In genomic region chr15:99578802-99579485, GRCm38 (mm10) we compare ENCODE assay signal across 18 mouse cellular contexts. TPM values are rescaled to one million over a fixed set of nuclear protein-coding genes. Genes with fewer than 3 reads are reported as not detected.
DNase-seq lines count a peak whose midpoint lies in the region; ATAC-seq and TF ChIP-seq lines count a peak whose summit lies in the region.
"Had no signal": no experiment of that assay in that cellular context is flagged by ENCODE, and none has a peak within 500 bp of the region (broad histone marks: within the 10 kb centered on the region; RNA-seq: fewer than 3 reads in every experiment).

Gene Aqp2 (plus strand): TSS chr15:99579055.

- 76% methylated on average over 26 of the region's 26 CpGs for whole genome bisulfite sequencing in hindbrain, embryonic 16.5 days
- WGBS in hindbrain, embryonic 11.5 days = 83% methylated on average over 23 of the region's 26 CpGs
- WGBS in cerebellum, adult 2 months = 25% methylated on average over 25 of the region's 26 CpGs
- WGBS in kidney, postnatal 0 days = 76% methylated on average over 26 of the region's 26 CpGs
- WGBS in lung, postnatal 0 days = 76% methylated on average over 24 of the region's 26 CpGs

- no peak for TF ChIP-seq POLR2A in cerebellum, adult 2 months (IDR thresholded peaks at IDR 0.05; ENCODE audit: borderline replicate concordance, insufficient read depth, low read length)

- H3K27ac ChIP-seq in hindbrain, embryonic 16.5 days (ENCODE audit: low read depth, low read length) = no peak within 1 kb of the TSS
- no peak within 1 kb of the TSS for H3K27ac ChIP-seq in hindbrain, embryonic 11.5 days (ENCODE audit: low read depth, low read length)
- H3K27ac ChIP-seq in cerebellum, adult 2 months (ENCODE audit: insufficient read depth, low read length) = no peak within 1 kb of the TSS
- peak within 1 kb of the TSS; percentile 52; the same call in 1 of the 2 replicates for H3K27ac ChIP-seq in kidney, postnatal 0 days
- H3K27ac ChIP-seq in lung, postnatal 0 days (ENCODE audit: low read length) = no peak within 1 kb of the TSS
- H3K27ac ChIP-seq: left cerebral cortex, adult 2 months; limb, embryonic 15.5 days; lung, embryonic 15.5 days; stomach, embryonic 15.5 days had no signal

- no peak within 1 kb of the TSS for H3K4me3 ChIP-seq in hindbrain, embryonic 16.5 days (ENCODE audit: low read length)
- H3K4me3 ChIP-seq in hindbrain, embryonic 11.5 days (ENCODE audit: low read depth, low read length) = no peak within 1 kb of the TSS
- H3K4me3 ChIP-seq in cerebellum, adult 2 months (replicated peaks; ENCODE audit: insufficient read depth, low read depth, low read length) = no peak within 1 kb of the TSS
- peak within 1 kb of the TSS; percentile 17 for H3K4me3 ChIP-seq in kidney, postnatal 0 days (replicated peaks; ENCODE audit: low read depth, low read length)
- H3K4me3 ChIP-seq in lung, postnatal 0 days (ENCODE audit: low read depth, low read length) = no peak within 1 kb of the TSS
- H3K4me3 ChIP-seq: left cerebral cortex, adult 2 months; limb, embryonic 15.5 days; lung, embryonic 15.5 days; megakaryocyte, embryonic 14.5 days; stomach, embryonic 15.5 days had no signal

- TF ChIP-seq CTCF in cerebellum, adult 2 months (IDR thresholded peaks at IDR 0.05; ENCODE audit: borderline replicate concordance, insufficient read depth, low read depth, low read length) = no peak
- no peak for TF ChIP-seq CTCF in kidney, postnatal 0 days (IDR thresholded peaks at IDR 0.05; ENCODE audit: low read depth)
- TF ChIP-seq CTCF in lung, postnatal 0 days (IDR thresholded peaks at IDR 0.05) = no peak

- no peaks in the 10 kb centered on the region for H3K9me3 ChIP-seq in hindbrain, embryonic 16.5 days (ENCODE audit: control insufficient read depth, low read length)
- H3K9me3 ChIP-seq in hindbrain, embryonic 11.5 days (ENCODE audit: control insufficient read depth, low read length) = no peaks in the 10 kb centered on the region
- H3K9me3 ChIP-seq in kidney, postnatal 0 days (replicated peaks; ENCODE audit: low read length) = no peaks in the 10 kb centered on the region
- no peaks in the 10 kb centered on the region for H3K9me3 ChIP-seq in lung, postnatal 0 days (ENCODE audit: low read length)
- H3K9me3 ChIP-seq: limb, embryonic 15.5 days; lung, embryonic 15.5 days; megakaryocyte, embryonic 14.5 days; stomach, embryonic 15.5 days had no signal

- H3K4me1 ChIP-seq in hindbrain, embryonic 16.5 days (ENCODE audit: control insufficient read depth, insufficient read depth, low read depth, low read length) = peaks cover 6% of the 10 kb centered on the region
- peaks cover under 1% of the 10 kb centered on the region; the same call in 1 of the 2 replicates for H3K4me1 ChIP-seq in hindbrain, embryonic 11.5 days (replicated peaks; ENCODE audit: control insufficient read depth, insufficient read depth, low read length)
- peaks cover 12% of the 10 kb centered on the region for H3K4me1 ChIP-seq in cerebellum, adult 2 months (ENCODE audit: control insufficient read depth, insufficient read depth, low read length)
- H3K4me1 ChIP-seq in kidney, postnatal 0 days (replicated peaks; ENCODE audit: insufficient read depth, low read length) = no peaks in the 10 kb centered on the region
- peaks cover 4% of the 10 kb centered on the region for H3K4me1 ChIP-seq in lung, postnatal 0 days (ENCODE audit: insufficient read depth, low read depth, low read length)

- H3K9ac ChIP-seq in hindbrain, embryonic 16.5 days (ENCODE audit: low read depth, low read length) = no peak within 1 kb of the TSS
- H3K9ac ChIP-seq in hindbrain, embryonic 11.5 days (ENCODE audit: low read depth, low read length) = no peak within 1 kb of the TSS
- peak within 1 kb of the TSS; percentile 42 for H3K9ac ChIP-seq in kidney, postnatal 0 days (ENCODE audit: low read depth, low read length)
- no peak within 1 kb of the TSS for H3K9ac ChIP-seq in lung, postnatal 0 days (replicated peaks; ENCODE audit: low read depth)
- H3K9ac ChIP-seq: limb, embryonic 15.5 days; lung, embryonic 15.5 days; stomach, embryonic 15.5 days had no signal

- TF ChIP-seq EP300 in lung, postnatal 0 days (IDR thresholded peaks at IDR 0.05) = no peak

- no peaks in the 10 kb centered on the region for H3K36me3 ChIP-seq in hindbrain, embryonic 16.5 days (ENCODE audit: control insufficient read depth, insufficient read depth, low read length)
- no peaks in the 10 kb centered on the region for H3K36me3 ChIP-seq in hindbrain, embryonic 11.5 days (ENCODE audit: control insufficient read depth, insufficient read depth, low read length)
- no peaks in the 10 kb centered on the region for H3K36me3 ChIP-seq in kidney, postnatal 0 days (ENCODE audit: insufficient read depth, low read length)
- no peaks in the 10 kb centered on the region for H3K36me3 ChIP-seq in lung, postnatal 0 days (ENCODE audit: insufficient read depth, low read length)
- H3K36me3 ChIP-seq: limb, embryonic 15.5 days; lung, embryonic 15.5 days; stomach, embryonic 15.5 days had no signal

- peak; percentile 50; the same call in 1 of the 2 replicates for ATAC-seq in hindbrain, embryonic 16.5 days
- no peak for ATAC-seq in hindbrain, embryonic 11.5 days (ENCODE audit: low FRiP score)
- ATAC-seq in kidney, postnatal 0 days (replicated peaks; ENCODE audit: low FRiP score, low read depth) = peak; percentile 58; the same call in 1 of the 2 replicates
- ATAC-seq in lung, postnatal 0 days = no peak
- ATAC-seq in granulocyte monocyte progenitor cell, adult 5-6 weeks (replicated peaks; ENCODE audit: poor library complexity, severe bottlenecking) = no peak
- ATAC-seq: Patski had no signal

- peaks cover 16% of the 10 kb centered on the region for H3K27me3 ChIP-seq in hindbrain, embryonic 16.5 days (replicated peaks; ENCODE audit: control insufficient read depth, insufficient read depth, low read length)
- H3K27me3 ChIP-seq in hindbrain, embryonic 11.5 days (ENCODE audit: control insufficient read depth, insufficient read depth, low read length) = peaks cover 18% of the 10 kb centered on the region
- H3K27me3 ChIP-seq in cerebellum, adult 2 months (ENCODE audit: control insufficient read depth, insufficient read depth, low read length) = no peaks in the 10 kb centered on the region
- peaks cover 18% of the 10 kb centered on the region for H3K27me3 ChIP-seq in kidney, postnatal 0 days (ENCODE audit: insufficient read depth, low read length)
- peaks cover 32% of the 10 kb centered on the region for H3K27me3 ChIP-seq in lung, postnatal 0 days (replicated peaks; ENCODE audit: insufficient read depth, low read length)
- H3K27me3 ChIP-seq: Patski had no signal

- no peak for DNase-seq in hindbrain, embryonic 11.5 days (ENCODE audit: low spot score)
- peak; percentile 41 for DNase-seq in adrenal gland, postnatal 14 days
- peak; percentile 52 to 59 for DNase-seq in cerebellum, adult 2 months
- DNase-seq in kidney, postnatal 0 days (ENCODE audit: low spot score) = no peak
- DNase-seq in lung, postnatal 0 days (ENCODE audit: low spot score) = no peak
- DNase-seq in embryo, embryonic 10 days (ENCODE audit: low spot score) = no peak

- H3K4me2 ChIP-seq in hindbrain, embryonic 16.5 days (ENCODE audit: low read length) = no peak within 1 kb of the TSS
- H3K4me2 ChIP-seq in hindbrain, embryonic 11.5 days (replicated peaks; ENCODE audit: low read depth, low read length) = no peak within 1 kb of the TSS
- peak within 1 kb of the TSS; percentile 23; the same call in 1 of the 2 replicates for H3K4me2 ChIP-seq in kidney, postnatal 0 days (ENCODE audit: low read length)
- H3K4me2 ChIP-seq in lung, postnatal 0 days (replicated peaks; ENCODE audit: low read depth, low read length) = no peak within 1 kb of the TSS
- H3K4me2 ChIP-seq: limb, embryonic 15.5 days; lung, embryonic 15.5 days; stomach, embryonic 15.5 days had no signal

RNA-seq across cellular contexts. Expression of gene Aqp2, which starts in this region (rescaled TPM):
- 0.11 TPM in 1 of 2 replicates, not detected in the other for polyA plus RNA-seq in hindbrain, embryonic 16.5 days (2015; fragmentation: Nextera tagmentation; extraction: Ambion mirVana)
- not detected in 2 replicates for polyA plus RNA-seq in hindbrain, embryonic 11.5 days (2014; fragmentation: Nextera tagmentation; extraction: Ambion mirVana)
- total RNA-seq in adrenal gland, postnatal 14 days (2021) = 1.4 and 1.7 TPM in 2 replicates
- 0.23 and 0.43 TPM in 2 replicates for polyA plus RNA-seq in cerebellum, adult 2 months (2012; rRNA removed)
- polyA plus RNA-seq in kidney, postnatal 0 days (2015; fragmentation: Nextera tagmentation; extraction: Ambion mirVana) = 662 and 798 TPM in 2 replicates
- polyA plus RNA-seq in lung, postnatal 0 days (2015; fragmentation: Nextera tagmentation; extraction: Ambion mirVana) = not detected in 2 replicates
- total RNA-seq in granulocyte monocyte progenitor cell, adult 5-6 weeks (2014; fragmentation: Nextera tagmentation) = not detected in 2 replicates
- total RNA-seq in granulocyte monocyte progenitor cell, adult 5-6 weeks (2017) = not detected in 2 replicates
- total RNA-seq: CH12.LX; heart, postnatal 36 days; monocyte, adult 5-6 weeks; neutrophil, adult 5-6 weeks had no signal
- polyA plus RNA-seq: limb, embryonic 15.5 days; Patski; stomach, embryonic 15.5 days had no signal

Comparison
In these comparisons a context has a peak if more than half of its experiments do, and no peak if none do; other contexts are left out.
1. RNA of gene Aqp2 (polyA plus RNA-seq): 662 to 798 TPM in kidney, postnatal 0 days; 0.23 to 0.43 TPM in cerebellum, adult 2 months, not detected in lung, postnatal 0 days, 0.11 TPM in hindbrain, embryonic 16.5 days and not detected in hindbrain, embryonic 11.5 days; every median in the first group is over 100 times any median in the second.
2. Peak in ATAC-seq in hindbrain, embryonic 16.5 days; RNA of the gene not detected or under 1 TPM.
3. Peak in DNase-seq in cerebellum, adult 2 months; RNA of the gene not detected or under 1 TPM.